ENCODE assay signal across 27 mouse cellular contexts in genomic region chr9:66244079-66244478, GRCm38 (mm10).
DNase-seq lines count a peak whose midpoint lies in the region; ATAC-seq and TF ChIP-seq lines count a peak whose summit lies in the region.
"Had no signal": no experiment of that assay in that cellular context is flagged by ENCODE, and none has a peak within 500 bp of the region (broad histone marks: within the 10 kb centered on the region; RNA-seq: fewer than 3 reads in every experiment).

No protein-coding gene starts in this region.

- peak overlapping the region; percentile 46 for H3K27ac ChIP-seq in heart, adult 2 months
- H3K27ac ChIP-seq in liver, adult 2 months (replicated peaks; ENCODE audit: insufficient read depth, low read depth, low read length) = peak overlapping the region; percentile 64
- no peak overlapping the region for H3K27ac ChIP-seq in liver, embryonic 12.5 days
- peak overlapping the region; percentile 53 for H3K27ac ChIP-seq in liver, postnatal 0 days (ENCODE audit: low read depth)
- peak overlapping the region; percentile 32; the same call in 1 of the 2 replicates for H3K27ac ChIP-seq in brown adipose tissue, adult 24 weeks (replicated peaks; ENCODE audit: low read depth, low read length)
- H3K27ac ChIP-seq in thymus, adult 2 months (ENCODE audit: control insufficient read depth, insufficient read depth, low read length) = no peak overlapping the region
- H3K27ac ChIP-seq: embryonic facial prominence, embryonic 13.5 days; embryonic facial prominence, embryonic 15.5 days; forebrain, embryonic 12.5 days had no signal

- H3K4me2 ChIP-seq in liver, embryonic 12.5 days = no peak overlapping the region
- no peak overlapping the region for H3K4me2 ChIP-seq in liver, postnatal 0 days (ENCODE audit: low read depth, low read length)
- H3K4me2 ChIP-seq: embryonic facial prominence, embryonic 13.5 days; embryonic facial prominence, embryonic 15.5 days; forebrain, embryonic 12.5 days had no signal

- no peaks in the 10 kb centered on the region for H3K9me3 ChIP-seq in liver, embryonic 12.5 days (replicated peaks)
- no peaks in the 10 kb centered on the region for H3K9me3 ChIP-seq in liver, postnatal 0 days (ENCODE audit: low read length)
- H3K9me3 ChIP-seq: embryonic facial prominence, embryonic 13.5 days; embryonic facial prominence, embryonic 15.5 days; forebrain, embryonic 10.5 days; forebrain, embryonic 12.5 days had no signal

- no peak overlapping the region for H3K9ac ChIP-seq in heart, adult 2 months (ENCODE audit: low read depth, low read length)
- no peak overlapping the region for H3K9ac ChIP-seq in liver, adult 2 months (ENCODE audit: low read depth, low read length)
- no peak overlapping the region for H3K9ac ChIP-seq in liver, embryonic 12.5 days
- no peak overlapping the region for H3K9ac ChIP-seq in liver, postnatal 0 days (replicated peaks)
- H3K9ac ChIP-seq: embryonic facial prominence, embryonic 13.5 days; embryonic facial prominence, embryonic 15.5 days; forebrain, embryonic 12.5 days had no signal

- no peak overlapping the region for H3K4me3 ChIP-seq in heart, adult 2 months
- H3K4me3 ChIP-seq in liver, adult 2 months (ENCODE audit: insufficient read depth, low read depth, low read length) = no peak overlapping the region
- H3K4me3 ChIP-seq in liver, embryonic 12.5 days = no peak overlapping the region
- no peak overlapping the region for H3K4me3 ChIP-seq in liver, postnatal 0 days (ENCODE audit: low read depth, low read length)
- H3K4me3 ChIP-seq in brown adipose tissue, adult 24 weeks (ENCODE audit: insufficient read depth, low read depth, low read length) = no peak overlapping the region
- no peak overlapping the region for H3K4me3 ChIP-seq in thymus, adult 2 months (ENCODE audit: control insufficient read depth, insufficient read depth, low read length)
- H3K4me3 ChIP-seq: embryonic facial prominence, embryonic 13.5 days; embryonic facial prominence, embryonic 15.5 days; erythroblast, embryonic 14.5 days; forebrain, embryonic 10.5 days; forebrain, embryonic 12.5 days had no signal

- TF ChIP-seq CTCF in heart, adult 2 months (IDR thresholded peaks at IDR 0.05) = no peak
- TF ChIP-seq CTCF in liver, adult 2 months (IDR thresholded peaks at IDR 0.05; ENCODE audit: low read depth, low read length) = no peak
- TF ChIP-seq CTCF in liver, postnatal 0 days (IDR thresholded peaks at IDR 0.05; ENCODE audit: low read depth) = no peak
- TF ChIP-seq CTCF in thymus, adult 2 months (IDR thresholded peaks at IDR 0.05; ENCODE audit: borderline replicate concordance, control insufficient read depth, extremely low read depth, insufficient read depth, low read length, poor library complexity) = no peak

- ATAC-seq in liver, embryonic 12.5 days = no peak
- ATAC-seq in liver, postnatal 0 days = peak; percentile 64; the same call in 1 of the 2 replicates
- ATAC-seq: activated CD4-positive, CD25-positive, alpha-beta regulatory T cell, adult 4 months; forebrain, embryonic 14.5 days; forebrain, embryonic 16.5 days; Patski had no signal

- no peaks in the 10 kb centered on the region for H3K27me3 ChIP-seq in heart, adult 2 months (ENCODE audit: control insufficient read depth, insufficient read depth, low read length)
- H3K27me3 ChIP-seq in liver, adult 2 months (ENCODE audit: control insufficient read depth, insufficient read depth, low read length) = no peaks in the 10 kb centered on the region
- H3K27me3 ChIP-seq in liver, embryonic 12.5 days (replicated peaks) = no peaks in the 10 kb centered on the region
- no peaks in the 10 kb centered on the region for H3K27me3 ChIP-seq in liver, postnatal 0 days (ENCODE audit: insufficient read depth, low read length)
- no peaks in the 10 kb centered on the region for H3K27me3 ChIP-seq in thymus, adult 2 months (ENCODE audit: control insufficient read depth, insufficient read depth, low read length)
- H3K27me3 ChIP-seq: embryonic facial prominence, embryonic 13.5 days; embryonic facial prominence, embryonic 15.5 days; forebrain, embryonic 12.5 days; Patski had no signal

- H3K36me3 ChIP-seq in heart, adult 2 months (ENCODE audit: control insufficient read depth, insufficient read depth, low read length) = peaks cover 5% of the 10 kb centered on the region
- H3K36me3 ChIP-seq in liver, adult 2 months (ENCODE audit: control insufficient read depth, insufficient read depth, low read length) = peaks cover 3% of the 10 kb centered on the region; the same call in 1 of the 2 replicates
- H3K36me3 ChIP-seq in liver, embryonic 12.5 days = no peaks in the 10 kb centered on the region
- peaks cover 6% of the 10 kb centered on the region for H3K36me3 ChIP-seq in liver, postnatal 0 days (replicated peaks; ENCODE audit: insufficient read depth, low read length)
- H3K36me3 ChIP-seq in thymus, adult 2 months (ENCODE audit: control insufficient read depth, insufficient read depth, low read length) = no peaks in the 10 kb centered on the region
- H3K36me3 ChIP-seq: embryonic facial prominence, embryonic 13.5 days; embryonic facial prominence, embryonic 15.5 days; forebrain, embryonic 10.5 days; forebrain, embryonic 12.5 days had no signal

- H3K79me2 ChIP-seq in heart, adult 2 months (replicated peaks; ENCODE audit: control insufficient read depth, insufficient read depth, low read length) = no peaks in the 10 kb centered on the region
- H3K79me2 ChIP-seq in liver, adult 2 months (ENCODE audit: control insufficient read depth, insufficient read depth, low read length) = no peaks in the 10 kb centered on the region

- 91% methylated on average over 5 of the region's 5 CpGs for WGBS in heart, adult 2 months
- 60% methylated on average over 5 of the region's 5 CpGs for WGBS in liver, adult 2 months
- 81% methylated on average over 5 of the region's 5 CpGs for WGBS in liver, embryonic 12.5 days (ENCODE audit: insufficient replicate concordance)
- 70% methylated on average over 5 of the region's 5 CpGs for WGBS in liver, postnatal 0 days (ENCODE audit: insufficient replicate concordance)
- 95% methylated on average over 5 of the region's 5 CpGs for WGBS in thymus, adult 2 months

- TF ChIP-seq POLR2A in heart, adult 2 months (IDR thresholded peaks at IDR 0.05; ENCODE audit: insufficient read depth, low read depth, low read length) = no peak
- TF ChIP-seq POLR2A in liver, adult 2 months (IDR thresholded peaks at IDR 0.05; ENCODE audit: extremely low read depth, insufficient read depth, low read length) = no peak
- TF ChIP-seq POLR2A in thymus, adult 2 months (IDR thresholded peaks at IDR 0.05; ENCODE audit: control insufficient read depth, extremely low read depth, insufficient read depth, low read length, poor library complexity) = no peak

- intact Hi-C loops in heart, adult 2 months (cut with DNase I) = loop anchor here (2.0 kb wide), 1 partner anchor 33 kb away; no protein-coding TSS in a partner anchor
- intact Hi-C loops in heart, postnatal 25 days (cut with DNase I) = loop anchor here (2.0 to 5.0 kb wide), 2 partner anchors 35 to 87 kb away; partner anchors contain the start of gene Dapk2

- H3K4me1 ChIP-seq in heart, adult 2 months (ENCODE audit: control insufficient read depth, insufficient read depth, low read length) = peaks cover 34% of the 10 kb centered on the region
- H3K4me1 ChIP-seq in liver, adult 2 months (ENCODE audit: control insufficient read depth, insufficient read depth, low read length) = peaks cover 24% of the 10 kb centered on the region
- peaks cover 24% of the 10 kb centered on the region for H3K4me1 ChIP-seq in liver, embryonic 12.5 days
- peaks cover 40% of the 10 kb centered on the region for H3K4me1 ChIP-seq in liver, postnatal 0 days (ENCODE audit: insufficient read depth)
- H3K4me1 ChIP-seq in brown adipose tissue, adult 24 weeks (ENCODE audit: control insufficient read depth, insufficient read depth, insufficient read length, low read length) = peaks cover 44% of the 10 kb centered on the region
- H3K4me1 ChIP-seq in thymus, adult 2 months (replicated peaks; ENCODE audit: control insufficient read depth, insufficient read depth, low read length) = peaks cover 4% of the 10 kb centered on the region
- H3K4me1 ChIP-seq: forebrain, embryonic 12.5 days had no signal

- DNase-seq in heart, adult 2 months = no peak
- DNase-seq in heart, postnatal 25 days (ENCODE audit: low spot score) = no peak
- DNase-seq in liver, adult 2 months (ENCODE audit: extremely low read depth, low read depth, low spot score) = peak; percentile 69
- DNase-seq in liver, postnatal 0 days = no peak
- no peak for DNase-seq in liver
- no peak for DNase-seq in thymus, adult 2 months
- DNase-seq: adrenal gland, adult 8-10 months; adrenal gland, postnatal 14 days; adrenal gland, postnatal 36 days; cerebellum, adult 11 months; cerebellum, adult 18-20 months; cerebellum, adult 8-10 months; cerebellum, adult 9-11 months; cerebellum, postnatal 14 days; cerebellum, postnatal 36 days; embryo, embryonic 11 days had no signal

- TF ChIP-seq EP300 in heart, adult 2 months (IDR thresholded peaks at IDR 0.05; ENCODE audit: insufficient read depth, low read depth, low read length) = no peak
- no peak for TF ChIP-seq EP300 in liver, postnatal 0 days (IDR thresholded peaks at IDR 0.05; ENCODE audit: low read depth)

Comparison
In these comparisons a context has a peak if more than half of its experiments do, and no peak if none do; other contexts are left out.
1. H3K27ac ChIP-seq: peak in heart, adult 2 months (single experiment), liver, adult 2 months (single experiment), liver, postnatal 0 days (single experiment) and brown adipose tissue, adult 24 weeks (single experiment); none in liver, embryonic 12.5 days (single experiment) and thymus, adult 2 months (single experiment).